Mouse (Mus musculus): ENCODE measurements at regions not wholly inside any gene's neighbourhood (a gene's known extent, or its start where the extent isn't known, plus 50 kb on each side); places are given as distances from the start of the nearest gene placed in this dataset.

DNA sequence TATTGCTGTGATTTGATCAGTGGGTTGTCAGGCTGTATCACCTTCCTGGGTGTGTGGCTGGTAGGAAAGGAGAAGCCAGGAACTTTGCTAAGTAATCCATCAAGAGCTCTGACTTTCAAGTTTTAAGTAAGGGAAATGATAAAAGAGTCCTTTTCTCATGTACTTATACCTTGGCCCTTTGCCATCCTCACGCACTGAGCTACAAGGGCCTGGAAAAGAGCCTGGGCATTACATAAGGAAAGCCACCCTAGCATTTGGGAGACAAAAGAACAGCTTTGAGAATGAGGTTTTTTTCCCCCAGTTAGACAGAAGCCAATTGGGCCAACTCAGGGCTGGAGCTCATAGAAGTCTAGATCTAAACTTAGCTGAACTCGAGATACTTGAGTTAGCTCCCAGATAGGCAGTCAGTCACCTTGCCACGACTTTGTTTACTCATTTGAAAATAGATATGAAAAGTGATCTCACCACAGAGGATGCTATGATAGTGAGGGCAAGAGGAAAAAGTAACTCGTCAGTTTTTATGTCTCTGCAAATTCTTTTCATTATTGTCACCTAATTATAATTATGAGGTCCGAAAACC lies 457.4 kb upstream of the Mpdz start:
- TF ChIP-seq CTCF (IDR thresholded peaks at IDR 0.05; ENCODE audit: insufficient read depth, low read length) = no peak
- no peak for TF ChIP-seq POLR2A (IDR thresholded peaks at IDR 0.05; ENCODE audit: borderline replicate concordance, extremely low read depth, low read depth, low read length)
